Mouse (Mus musculus) forebrain, embryonic 12.5 days (tissue): ENCODE data around the gene Fggy. TPM values are rescaled to one million over a fixed set of nuclear protein-coding genes. Genes with fewer than 3 reads are reported as not detected.

Source experiments
- ATAC-seq: fragments of 200-750 bp; cut with Nextera tagmentation; 2 replicates; pipeline ENCODE4 v1.8.0; 2017; ENCODE audit warnings: moderate TSS enrichment; ENCODE audit not compliant: low FRiP score
- H3K27ac ChIP-seq: fragments of 300-500 bp; sonication (generic); 2 replicates; pipeline ENCODE4 v1.5.1; 2016; ENCODE audit warnings: mild to moderate bottlenecking
- H3K27me3 ChIP-seq: fragments of 300-500 bp; sonication (generic); 2 replicates; pipeline ENCODE4 v1.6.1; 2016; ENCODE audit warnings: mild to moderate bottlenecking
- H3K36me3 ChIP-seq: fragments of 300-500 bp; sonication (generic); replicated peaks from 2 replicates; pipeline ENCODE4 v1.6.1; 2016; ENCODE audit warnings: mild to moderate bottlenecking
- H3K4me1 ChIP-seq: fragments of 300-500 bp; sonication (generic); 2 replicates; pipeline ENCODE4 v1.6.1; 2016
- H3K4me2 ChIP-seq: fragments of 300-500 bp; sonication (generic); 2 replicates; pipeline ENCODE4 v1.6.1; 2016; ENCODE audit warnings: mild to moderate bottlenecking, moderate library complexity
- H3K4me3 ChIP-seq: fragments of 300-500 bp; sonication (generic); replicated peaks from 2 replicates; pipeline ENCODE4 v1.5.1; 2016; ENCODE audit warnings: mild to moderate bottlenecking
- H3K9ac ChIP-seq: fragments of 300-500 bp; sonication (generic); 2 replicates; pipeline ENCODE4 v1.6.1; 2016; ENCODE audit warnings: mild to moderate bottlenecking
- H3K9me3 ChIP-seq: fragments of 300-500 bp; sonication (generic); 2 replicates; pipeline ENCODE4 v1.6.1; 2016
- WGBS: fragments of 180-500 bp; shearing (Covaris S2); methylation state at CpG from one replicate; pipeline ENCODE4 v1.1.7; 2016; 5-methylcytosine and 5-hydroxymethylcytosine counted together
- polyA plus RNA-seq: library from polyadenylated mRNA; unstranded; fragments of >200 nt; fragmentation: Nextera tagmentation; extraction: Ambion mirVana; gene quantifications from 2 replicates; pipeline ENCODE4 v1.2.1, GENCODE M21; 2016

Fggy gene
- polyA plus RNA-seq, 1 experiment from 2014 or later = 7.7 TPM

DNA sequence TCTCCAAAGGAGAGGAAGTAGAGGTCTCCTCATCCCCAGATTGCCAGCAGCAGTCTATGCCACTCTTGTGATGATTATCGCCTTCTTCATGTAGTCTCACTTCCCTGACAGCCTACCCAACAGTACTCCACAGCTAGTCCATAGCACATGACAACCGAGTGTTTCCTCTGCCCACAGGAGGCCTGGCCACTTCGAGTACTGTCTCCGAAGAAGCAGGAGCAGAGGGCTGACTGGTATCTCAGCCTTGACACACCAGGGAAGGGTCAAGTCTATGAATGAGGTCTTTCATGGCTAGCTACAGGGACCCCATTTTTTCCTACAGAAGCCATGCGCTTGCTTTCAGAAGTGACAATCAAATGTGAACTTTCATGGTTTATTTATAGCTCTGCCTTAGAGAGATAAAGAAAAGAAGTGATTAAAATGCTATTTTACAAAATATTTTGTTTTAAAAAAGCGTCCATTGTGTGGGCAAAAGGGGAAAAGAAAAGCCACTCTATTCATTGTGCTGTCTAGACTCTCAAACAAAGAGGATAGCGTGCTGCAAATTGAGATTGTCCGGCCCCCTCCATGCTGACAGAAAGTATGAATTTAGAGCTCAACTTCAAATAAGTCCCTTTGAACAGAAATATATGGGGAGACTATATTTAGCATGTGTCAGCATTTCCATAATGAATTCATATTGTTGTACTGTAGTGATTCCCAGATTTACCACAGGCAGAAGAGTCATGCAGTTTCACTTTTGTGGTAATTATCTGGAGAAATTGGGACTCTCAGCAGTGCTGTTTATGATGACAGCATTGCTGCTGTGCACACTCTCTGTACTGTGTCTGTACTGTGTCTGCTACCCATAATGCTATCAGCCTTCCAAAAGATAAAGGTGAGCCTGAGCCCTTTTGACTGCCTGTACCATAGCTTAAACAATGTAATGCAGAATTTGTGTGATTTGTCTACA lies 358.6 kb downstream of the Fggy start:
- ATAC-seq = 0 out of 2 replicates have a peak, but pooled peaks have one; percentile 33
- Histone ChIP-seq H3K4me3 (no peak overlapping the region), H3K4me1 (peaks cover 13% of the 10 kb centered on the region), H3K9ac (no peak overlapping the region), H3K27ac (no peak overlapping the region), H3K36me3 (no peaks in the 10 kb centered on the region), H3K27me3 (no peaks in the 10 kb centered on the region), H3K9me3 (no peaks in the 10 kb centered on the region), H3K4me2 (no peak overlapping the region)
- 38% methylated on average over 8 of the region's 8 CpGs for WGBS

DNA sequence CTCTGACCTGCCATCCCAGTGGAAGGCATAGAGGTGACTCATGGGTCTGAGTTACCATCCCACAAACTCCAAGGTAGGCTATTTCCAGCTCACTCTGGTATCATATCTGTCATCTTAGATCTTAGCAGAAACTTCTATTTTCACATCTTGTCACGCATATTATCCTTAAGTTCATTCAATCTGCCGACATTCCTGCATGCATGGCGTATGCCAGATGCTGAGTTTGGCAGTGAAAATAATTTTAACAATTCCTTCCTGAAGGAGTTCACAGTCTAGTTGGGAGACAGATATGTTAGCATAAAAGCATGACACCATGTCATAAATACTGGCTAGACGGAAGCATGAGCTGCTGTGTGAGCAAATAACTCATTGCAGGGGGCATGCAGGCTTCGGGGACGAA lies 360.4 kb downstream of the Fggy start:
- no peaks in the 10 kb centered on the region for H3K36me3 ChIP-seq
- H3K9ac ChIP-seq = no peak overlapping the region
- no peaks in the 10 kb centered on the region for H3K9me3 ChIP-seq
- H3K4me2 ChIP-seq = no peak overlapping the region
- H3K4me3 ChIP-seq = no peak overlapping the region
- H3K27ac ChIP-seq = no peak overlapping the region
- no peak for ATAC-seq
- no peaks in the 10 kb centered on the region for H3K27me3 ChIP-seq
- peaks cover 13% of the 10 kb centered on the region for H3K4me1 ChIP-seq
- 88% methylated on average over 6 of the region's 6 CpGs for WGBS

DNA sequence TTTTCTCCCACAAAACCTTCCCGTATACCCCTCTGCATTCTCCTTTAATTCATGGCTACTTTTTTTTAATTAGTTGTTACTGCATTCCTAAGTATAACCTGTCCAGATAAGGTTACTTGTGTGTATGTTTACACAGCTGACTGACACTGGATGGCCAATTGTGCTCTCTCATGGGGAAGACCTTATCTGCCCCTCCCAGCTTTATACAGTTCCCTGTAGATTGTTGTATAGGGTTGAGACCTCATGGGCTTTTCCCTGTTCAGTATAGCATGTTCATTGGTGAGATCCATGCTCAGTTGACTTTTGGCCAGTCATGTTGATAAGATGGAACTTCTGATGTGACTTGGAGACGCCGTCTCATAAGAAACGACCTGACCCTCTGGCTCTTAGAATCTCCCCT lies 363.1 kb downstream of the Fggy start:
- no peak overlapping the region for H3K4me2 ChIP-seq
- WGBS = 89% methylated on average over 4 of the region's 4 CpGs

DNA sequence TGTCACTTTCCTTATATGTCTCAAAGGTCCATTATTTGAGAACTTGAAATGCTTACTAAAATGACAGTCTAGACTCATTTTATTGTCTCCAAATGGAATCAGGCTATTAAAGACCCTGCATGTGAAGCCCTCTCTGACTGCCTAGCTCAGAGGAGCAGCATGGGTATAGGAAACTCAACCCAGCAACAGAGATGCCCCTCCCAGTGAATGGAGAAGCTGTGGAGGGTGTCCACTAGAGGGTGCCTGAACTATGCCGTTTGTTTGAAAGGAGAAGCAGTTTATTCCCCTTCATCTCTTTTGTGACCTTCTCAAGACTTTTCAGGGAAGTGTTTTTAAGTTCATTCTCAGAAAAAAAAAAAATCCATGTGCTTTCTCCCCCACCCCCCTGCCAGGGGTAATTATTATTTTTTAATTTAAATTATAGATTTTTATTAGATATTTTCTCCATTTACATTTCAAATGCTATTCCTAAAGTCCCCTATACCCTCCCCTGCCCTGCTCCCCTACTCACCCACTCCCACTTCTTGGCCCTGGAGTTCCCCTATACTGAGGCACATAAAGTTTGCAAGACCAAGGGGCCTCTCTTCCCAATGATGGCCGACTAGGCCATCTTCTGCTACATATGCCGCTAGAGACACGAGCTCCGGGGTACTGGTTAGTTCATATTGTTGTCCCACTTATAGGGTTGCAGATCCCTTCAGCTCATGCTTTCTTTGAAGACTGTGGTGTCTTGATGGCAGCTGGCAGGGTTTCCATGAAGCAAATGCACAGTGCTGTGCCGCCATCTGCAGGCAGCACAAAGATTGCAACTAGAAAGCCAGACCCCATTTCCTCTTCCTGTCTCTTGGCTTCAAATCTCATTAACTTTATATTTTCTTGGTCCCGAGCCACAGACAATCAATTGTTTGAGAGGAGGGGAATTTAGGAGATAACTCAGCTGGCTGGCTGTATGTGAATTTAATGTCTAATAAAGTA lies 367.2 kb downstream of the Fggy start:
- no peak overlapping the region for H3K9ac ChIP-seq
- WGBS = 16% methylated on average over 7 of the region's 7 CpGs
- peak; percentile 68 for ATAC-seq
- no peak overlapping the region for H3K4me2 ChIP-seq
- H3K4me1 ChIP-seq = no peaks in the 10 kb centered on the region
- H3K27me3 ChIP-seq = peaks cover 8% of the 10 kb centered on the region
- H3K9me3 ChIP-seq = no peaks in the 10 kb centered on the region
- no peaks in the 10 kb centered on the region for H3K36me3 ChIP-seq
- H3K27ac ChIP-seq = no peak overlapping the region
- H3K4me3 ChIP-seq = no peak overlapping the region

More for the DNA sequence above, 363.1 kb downstream of the Fggy start:
- H3K36me3 ChIP-seq = no peaks in the 10 kb centered on the region
- ATAC-seq = no peak
- H3K4me1 ChIP-seq = peaks cover 11% of the 10 kb centered on the region
- H3K9me3 ChIP-seq = no peaks in the 10 kb centered on the region
- H3K4me3 ChIP-seq = no peak overlapping the region
- H3K27me3 ChIP-seq = no peaks in the 10 kb centered on the region
- H3K27ac ChIP-seq = no peak overlapping the region
- H3K9ac ChIP-seq = no peak overlapping the region

DNA sequence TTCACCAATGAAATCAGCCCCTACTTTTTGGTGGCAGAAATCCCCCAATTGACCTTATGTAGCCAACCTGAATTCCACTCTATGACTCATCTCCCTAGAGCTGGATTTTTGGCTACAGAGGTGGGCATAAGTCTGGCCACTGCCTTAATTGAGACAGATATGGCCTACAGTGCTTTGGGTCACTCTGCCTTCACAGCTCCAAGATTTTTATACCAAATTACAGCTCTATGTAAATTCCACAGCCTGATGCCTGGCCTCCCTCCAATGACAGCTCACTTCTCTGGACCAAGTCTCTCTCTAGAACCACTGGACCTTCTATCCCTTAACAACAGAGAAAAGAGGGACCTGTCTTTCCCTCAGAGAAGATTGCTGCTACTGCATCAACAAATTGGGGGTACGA lies 371.5 kb downstream of the Fggy start:
- no peak overlapping the region for H3K4me3 ChIP-seq
- no peak overlapping the region for H3K4me2 ChIP-seq
- H3K27me3 ChIP-seq = peaks cover 11% of the 10 kb centered on the region
- H3K9ac ChIP-seq = no peak overlapping the region
- WGBS = 94% methylated on average over 1 of the region's 1 CpGs
- no peaks in the 10 kb centered on the region for H3K4me1 ChIP-seq
- no peak overlapping the region for H3K27ac ChIP-seq
- ATAC-seq = no peak
- no peaks in the 10 kb centered on the region for H3K36me3 ChIP-seq
- H3K9me3 ChIP-seq = no peaks in the 10 kb centered on the region

DNA sequence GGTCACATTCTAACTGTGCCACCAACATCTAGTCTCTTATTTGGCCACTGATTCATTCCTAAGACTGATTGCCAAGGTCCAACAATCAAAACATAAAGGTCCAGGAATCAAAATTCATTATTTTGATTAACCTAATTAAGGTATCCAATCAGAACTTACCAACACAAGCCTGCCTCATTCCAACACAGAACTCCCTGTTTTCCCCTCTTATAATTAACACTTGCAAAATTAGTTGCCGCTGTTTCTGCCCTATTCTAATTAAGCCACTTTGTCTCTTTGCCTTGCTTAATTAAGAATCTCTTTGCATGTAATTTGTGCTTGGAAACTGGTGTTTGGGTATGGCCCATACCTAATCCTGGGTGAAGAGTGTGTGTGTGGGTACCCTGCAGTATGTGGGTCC lies 372.6 kb downstream of the Fggy start:
- ATAC-seq = no peak; the same call in 1 of the 2 replicates
- H3K9me3 ChIP-seq = no peaks in the 10 kb centered on the region
- 45% methylated on average over 1 of the region's 1 CpGs for WGBS
- no peak overlapping the region for H3K4me3 ChIP-seq
- H3K9ac ChIP-seq = no peak overlapping the region
- no peaks in the 10 kb centered on the region for H3K4me1 ChIP-seq
- no peak overlapping the region for H3K27ac ChIP-seq
- H3K27me3 ChIP-seq = peaks cover 11% of the 10 kb centered on the region
- H3K4me2 ChIP-seq = no peak overlapping the region
- H3K36me3 ChIP-seq = no peaks in the 10 kb centered on the region

DNA sequence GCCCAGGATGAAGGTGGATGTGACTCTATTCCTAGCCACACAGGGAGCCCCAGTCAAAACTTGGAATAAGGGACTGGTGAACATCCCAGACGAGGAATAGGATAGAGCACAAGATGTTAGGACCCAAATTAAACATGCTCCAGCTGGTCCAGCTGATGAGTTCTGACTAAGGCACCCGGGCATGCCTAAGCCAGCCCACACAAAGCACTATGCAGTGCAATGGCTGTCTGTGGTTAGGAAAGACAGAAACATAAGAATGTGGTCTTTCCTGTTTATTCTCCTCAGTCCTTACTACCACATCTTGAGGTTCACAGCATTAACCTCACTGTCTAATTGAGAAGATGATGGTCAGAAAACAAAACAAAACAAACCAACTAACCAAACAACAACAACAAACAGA lies 374.0 kb downstream of the Fggy start:
- no peak overlapping the region for H3K9ac ChIP-seq
- H3K4me1 ChIP-seq = no peaks in the 10 kb centered on the region
- 58% methylated on average over 2 of the region's 2 CpGs for WGBS
- H3K27ac ChIP-seq = no peak overlapping the region
- H3K36me3 ChIP-seq = no peaks in the 10 kb centered on the region
- no peak overlapping the region for H3K4me2 ChIP-seq
- peaks cover 11% of the 10 kb centered on the region for H3K27me3 ChIP-seq
- ATAC-seq = no peak
- no peak overlapping the region for H3K4me3 ChIP-seq
- no peaks in the 10 kb centered on the region for H3K9me3 ChIP-seq

DNA sequence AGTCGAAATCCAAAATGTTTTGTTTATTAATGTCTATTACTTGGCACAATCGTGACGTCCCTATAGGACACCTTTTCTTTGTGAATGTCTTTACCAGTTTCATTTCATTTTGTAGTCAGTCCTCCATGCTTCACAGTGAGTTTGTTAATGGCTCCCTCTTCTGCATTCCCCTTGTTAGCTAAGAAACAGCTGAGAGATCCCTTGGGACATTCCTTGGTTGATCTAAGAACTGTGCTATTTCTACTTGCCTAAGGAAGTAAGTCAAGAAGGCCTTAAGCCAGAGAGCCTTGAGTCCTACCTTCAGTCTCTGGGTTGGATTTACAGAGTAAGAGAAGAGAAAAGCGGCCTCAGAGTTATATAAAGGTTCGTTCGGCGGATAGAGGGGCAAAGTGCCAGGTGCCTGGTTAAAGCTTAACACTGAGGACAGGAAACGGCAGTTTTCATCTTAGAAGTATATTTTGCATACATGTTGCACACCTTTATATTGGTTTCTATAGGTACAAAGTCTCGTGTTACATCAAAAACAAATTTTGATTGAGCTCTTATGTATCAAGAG lies 376.6 kb downstream of the Fggy start:
- Histone ChIP-seq H3K4me2 (no peak overlapping the region), H3K27ac (no peak overlapping the region), H3K9me3 (no peaks in the 10 kb centered on the region), H3K4me1 (no peaks in the 10 kb centered on the region), H3K27me3 (0 out of 2 replicates have a peak, but pooled peaks cover 3% of the 10 kb centered on the region), H3K9ac (no peak overlapping the region), H3K4me3 (no peak overlapping the region), H3K36me3 (no peaks in the 10 kb centered on the region)
- ATAC-seq = no peak
- 88% methylated on average over 9 of the region's 9 CpGs for WGBS

DNA sequence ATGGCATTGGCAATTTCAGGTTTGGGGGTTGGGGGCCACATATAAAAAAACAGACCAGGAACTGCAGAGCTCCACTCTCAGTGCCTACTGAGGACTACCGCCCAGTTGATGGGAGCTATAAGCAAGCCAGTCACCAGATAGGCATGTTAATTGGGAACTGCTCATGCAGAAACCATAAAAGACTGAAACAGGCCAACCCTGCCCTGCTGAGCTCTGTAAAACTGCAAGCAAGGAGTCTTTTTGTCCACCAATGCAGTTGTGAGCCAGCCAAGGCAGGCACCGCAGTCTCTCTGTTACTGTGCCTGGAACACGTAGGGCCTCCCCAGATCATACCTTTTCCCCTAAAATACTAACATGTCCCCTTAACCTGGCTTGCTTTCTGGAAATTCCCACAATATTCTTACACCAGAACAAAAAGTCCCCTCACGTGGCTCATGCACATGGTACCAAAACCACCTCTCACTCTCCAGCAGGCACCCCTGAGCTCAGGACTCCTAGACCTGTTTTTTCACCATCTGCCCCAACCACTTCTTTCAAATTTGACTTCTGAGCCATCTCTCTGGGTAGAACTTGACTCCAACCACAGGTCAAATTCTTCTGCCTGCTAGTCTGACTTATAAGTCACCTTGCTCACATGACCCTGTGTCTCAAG lies 377.2 kb downstream of the Fggy start:
- H3K36me3 ChIP-seq = no peaks in the 10 kb centered on the region
- ATAC-seq = no peak
- 0 out of 2 replicates have a peak, but pooled peaks cover 3% of the 10 kb centered on the region for H3K27me3 ChIP-seq
- H3K9ac ChIP-seq = no peak overlapping the region
- H3K4me2 ChIP-seq = no peak overlapping the region
- H3K4me1 ChIP-seq = no peaks in the 10 kb centered on the region
- WGBS = 46% methylated on average over 4 of the region's 4 CpGs
- H3K9me3 ChIP-seq = no peaks in the 10 kb centered on the region
- H3K4me3 ChIP-seq = no peak overlapping the region
- no peak overlapping the region for H3K27ac ChIP-seq

DNA sequence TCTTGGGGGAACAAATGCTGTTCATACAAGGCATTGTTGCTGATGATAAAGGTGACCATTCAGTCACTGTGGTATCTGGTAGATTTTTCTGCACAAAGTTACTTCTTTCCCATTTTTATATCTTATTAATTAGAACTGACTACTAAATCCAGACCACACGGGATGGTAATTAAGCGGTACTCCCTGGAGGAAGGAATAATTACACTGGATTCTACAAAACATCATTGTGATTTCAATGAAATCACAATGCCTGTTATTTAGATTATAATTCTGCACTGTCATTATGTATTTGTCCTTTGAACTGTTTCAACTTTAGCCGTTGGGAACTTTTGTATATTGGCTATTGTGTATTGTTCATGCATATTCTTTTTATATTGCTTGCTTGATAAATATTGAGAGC lies 381.4 kb downstream of the Fggy start:
- no peak overlapping the region for H3K27ac ChIP-seq
- H3K9me3 ChIP-seq = no peaks in the 10 kb centered on the region
- no peaks in the 10 kb centered on the region for H3K36me3 ChIP-seq
- ATAC-seq = no peak
- H3K4me2 ChIP-seq = no peak overlapping the region
- WGBS = 78% methylated on average over 3 of the region's 3 CpGs
- no peak overlapping the region for H3K9ac ChIP-seq
- H3K27me3 ChIP-seq = no peaks in the 10 kb centered on the region
- H3K4me3 ChIP-seq = no peak overlapping the region
- H3K4me1 ChIP-seq = no peaks in the 10 kb centered on the region

DNA sequence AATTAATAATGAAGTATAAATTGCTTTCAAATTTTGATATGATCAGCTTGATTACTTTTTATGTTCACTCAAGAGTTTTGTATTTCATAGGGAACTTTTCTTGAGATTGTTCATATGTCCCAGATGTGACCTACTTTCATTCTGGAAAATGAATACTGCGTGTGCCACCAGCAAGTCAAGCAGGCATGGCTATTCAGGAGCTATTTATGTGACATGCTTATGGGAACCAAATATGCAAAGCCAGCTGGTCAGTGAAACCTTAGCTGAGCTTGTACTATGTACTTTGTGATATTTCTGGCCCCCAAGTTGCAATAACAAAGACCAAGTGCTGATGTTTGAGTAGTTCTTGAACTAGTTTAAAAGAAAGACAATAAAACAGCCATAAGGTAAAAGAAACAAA lies 390.6 kb downstream of the Fggy start:
- H3K9ac ChIP-seq = no peak overlapping the region
- H3K27ac ChIP-seq = no peak overlapping the region
- H3K4me3 ChIP-seq = no peak overlapping the region
- no peak overlapping the region for H3K4me2 ChIP-seq
- WGBS = 83% methylated on average over 1 of the region's 1 CpGs
- no peaks in the 10 kb centered on the region for H3K4me1 ChIP-seq
- no peaks in the 10 kb centered on the region for H3K27me3 ChIP-seq
- no peaks in the 10 kb centered on the region for H3K9me3 ChIP-seq
- ATAC-seq = no peak
- H3K36me3 ChIP-seq = no peaks in the 10 kb centered on the region

DNA sequence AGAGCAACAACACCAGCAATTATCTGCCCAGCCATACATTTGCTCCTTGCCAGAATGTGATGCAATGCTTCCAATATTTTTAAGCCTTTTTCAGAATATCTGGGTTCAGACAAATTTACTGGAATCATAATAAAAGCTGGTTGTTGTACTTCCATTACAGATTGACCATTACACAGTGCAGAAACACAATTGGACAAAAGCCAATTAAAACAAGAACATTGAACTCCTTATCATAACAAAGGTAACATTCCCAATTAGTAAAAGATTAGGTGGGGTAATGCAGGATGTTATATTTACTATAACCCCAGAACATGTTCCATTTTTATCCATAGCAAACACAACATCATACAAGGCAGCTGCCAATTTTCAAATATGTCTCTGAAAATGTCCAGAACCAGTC lies 396.0 kb downstream of the Fggy start:
- Histone ChIP-seq H3K9me3 (no peaks in the 10 kb centered on the region), H3K4me2 (no peak overlapping the region), H3K4me3 (no peak overlapping the region), H3K4me1 (no peaks in the 10 kb centered on the region), H3K9ac (no peak overlapping the region), H3K27me3 (no peaks in the 10 kb centered on the region), H3K36me3 (no peaks in the 10 kb centered on the region), H3K27ac (no peak overlapping the region)
- ATAC-seq = no peak
